Mouse (Mus musculus): ENCODE data around the gene Ush2a. TPM values are rescaled to one million over a fixed set of nuclear protein-coding genes. Genes with fewer than 3 reads are reported as not detected.

The Ush2a gene
- total and polyA plus RNA-seq, 2 experiments, result under 0.01 TPM

DNA sequence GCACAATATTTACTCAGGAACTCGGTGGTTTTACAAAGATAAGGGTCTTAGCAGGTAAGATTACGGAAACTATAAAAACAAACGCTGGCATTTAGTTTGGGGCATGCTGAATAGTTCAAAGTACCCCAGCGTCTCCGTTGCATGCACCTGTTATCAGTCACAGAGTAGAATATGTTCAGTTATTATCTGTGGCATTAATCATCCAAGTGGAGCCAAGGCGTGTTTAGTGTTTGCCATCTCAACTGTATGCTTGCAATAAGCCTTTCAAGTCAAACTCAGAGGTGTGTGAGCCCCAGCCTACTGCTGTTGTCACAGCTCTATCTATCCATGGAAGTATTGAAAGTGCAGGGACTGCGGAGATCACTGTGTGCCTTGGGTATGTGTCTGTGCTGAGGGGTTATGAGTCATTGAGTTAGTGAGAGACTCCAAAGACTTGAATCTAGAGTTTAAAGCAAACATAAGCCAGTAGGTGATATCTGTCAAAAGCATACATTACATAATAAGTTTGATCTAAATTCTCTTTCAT, 473.0 kb downstream of the Ush2a start:
- H3K27me3 ChIP-seq (ENCODE audit: control insufficient read depth, insufficient read depth, low read length), result no peaks in the 10 kb centered on the region
- H3K4me1 ChIP-seq (ENCODE audit: control insufficient read depth, insufficient read depth, low read length), result no peaks in the 10 kb centered on the region
- TF ChIP-seq CTCF (IDR thresholded peaks at IDR 0.05; ENCODE audit: low read depth, low read length), result no peak
- no peak for TF ChIP-seq POLR2A (IDR thresholded peaks at IDR 0.05; ENCODE audit: extremely low read depth, insufficient read depth, low read length)
- no peaks in the 10 kb centered on the region for H3K36me3 ChIP-seq (ENCODE audit: control insufficient read depth, insufficient read depth, low read length)
- H3K27ac ChIP-seq (replicated peaks; ENCODE audit: insufficient read depth, low read depth, low read length), result no peak overlapping the region
- WGBS, result 62% methylated on average over 7 of the region's 7 CpGs
- no peak for DNase-seq (ENCODE audit: extremely low read depth, low read depth, low spot score)
- no peak overlapping the region for H3K4me3 ChIP-seq (ENCODE audit: insufficient read depth, low read depth, low read length)
- no peaks in the 10 kb centered on the region for H3K79me2 ChIP-seq (ENCODE audit: control insufficient read depth, insufficient read depth, low read length)
- H3K9ac ChIP-seq (ENCODE audit: low read depth, low read length), result no peak overlapping the region

DNA sequence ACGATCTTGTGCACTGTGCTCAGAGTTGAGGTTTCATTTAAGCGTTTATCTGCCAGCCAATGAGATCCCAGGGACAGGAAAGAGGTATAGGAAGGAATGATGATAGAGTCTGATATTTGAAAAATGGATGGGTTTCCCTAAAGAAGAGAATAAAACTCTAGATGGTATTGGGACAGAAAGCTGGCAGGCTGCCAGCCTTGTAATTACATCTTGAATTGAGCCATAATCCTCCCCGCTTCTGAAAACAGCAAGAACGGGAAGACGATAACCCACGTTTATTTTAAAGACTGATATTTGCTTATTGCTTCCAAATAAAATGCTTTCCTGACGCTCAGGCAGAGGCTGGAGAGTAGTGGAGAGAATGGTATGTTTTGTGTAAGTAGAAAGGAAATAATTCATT, 481.1 kb downstream of the Ush2a start:
- no peaks in the 10 kb centered on the region for H3K79me2 ChIP-seq (ENCODE audit: control insufficient read depth, insufficient read depth, low read length)
- no peak overlapping the region for H3K27ac ChIP-seq (replicated peaks; ENCODE audit: insufficient read depth, low read depth, low read length)
- no peak for DNase-seq (ENCODE audit: extremely low read depth, low read depth, low spot score)
- no peaks in the 10 kb centered on the region for H3K4me1 ChIP-seq (ENCODE audit: control insufficient read depth, insufficient read depth, low read length)
- TF ChIP-seq CTCF (IDR thresholded peaks at IDR 0.05; ENCODE audit: low read depth, low read length) (no peak), POLR2A (IDR thresholded peaks at IDR 0.05; ENCODE audit: extremely low read depth, insufficient read depth, low read length) (no peak)
- 76% methylated on average over 7 of the region's 7 CpGs for WGBS
- no peak overlapping the region for H3K4me3 ChIP-seq (ENCODE audit: insufficient read depth, low read depth, low read length)
- H3K36me3 ChIP-seq (ENCODE audit: control insufficient read depth, insufficient read depth, low read length), result no peaks in the 10 kb centered on the region
- H3K9ac ChIP-seq (ENCODE audit: low read depth, low read length), result no peak overlapping the region
- H3K27me3 ChIP-seq (ENCODE audit: control insufficient read depth, insufficient read depth, low read length), result no peaks in the 10 kb centered on the region

GRCm38 (mm10) chr1:188755031-188755430, 493.2 kb downstream of the Ush2a start:
- no peaks in the 10 kb centered on the region for H3K4me1 ChIP-seq (ENCODE audit: control insufficient read depth, insufficient read depth, low read length)
- H3K27me3 ChIP-seq (ENCODE audit: control insufficient read depth, insufficient read depth, low read length), result no peaks in the 10 kb centered on the region
- H3K27ac ChIP-seq (replicated peaks; ENCODE audit: insufficient read depth, low read depth, low read length), result no peak overlapping the region
- H3K4me3 ChIP-seq (ENCODE audit: insufficient read depth, low read depth, low read length), result no peak overlapping the region
- H3K9ac ChIP-seq (ENCODE audit: low read depth, low read length), result no peak overlapping the region
- H3K79me2 ChIP-seq (ENCODE audit: control insufficient read depth, insufficient read depth, low read length), result no peaks in the 10 kb centered on the region
- TF ChIP-seq POLR2A (IDR thresholded peaks at IDR 0.05; ENCODE audit: extremely low read depth, insufficient read depth, low read length) (no peak), CTCF (IDR thresholded peaks at IDR 0.05; ENCODE audit: low read depth, low read length) (no peak)
- DNase-seq (ENCODE audit: extremely low read depth, low read depth, low spot score), result no peak
- 79% methylated on average over 15 of the region's 15 CpGs for WGBS
- H3K36me3 ChIP-seq (ENCODE audit: control insufficient read depth, insufficient read depth, low read length), result no peaks in the 10 kb centered on the region

DNA sequence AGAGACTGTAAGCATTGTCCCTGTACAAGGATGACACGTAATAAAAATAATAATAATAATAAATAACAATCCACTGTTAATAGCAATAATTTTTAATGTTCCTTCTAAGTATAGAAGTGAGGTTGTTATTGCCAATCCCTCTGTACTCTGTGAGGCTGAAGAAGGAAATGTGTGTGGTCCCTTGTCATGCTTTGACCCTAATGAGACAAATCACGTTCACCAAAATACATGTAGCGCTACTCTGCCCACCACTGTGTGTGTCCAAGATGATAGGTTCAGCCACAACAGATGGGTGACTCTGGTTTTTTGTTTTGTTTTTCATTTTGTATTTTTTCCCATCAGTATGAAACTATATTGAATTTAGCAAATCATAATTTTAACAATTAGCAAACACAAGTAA, 498.7 kb downstream of the Ush2a start:
- DNase-seq (ENCODE audit: extremely low read depth, low read depth, low spot score), result no peak
- Histone ChIP-seq H3K27ac (replicated peaks; ENCODE audit: insufficient read depth, low read depth, low read length) (no peak overlapping the region), H3K27me3 (ENCODE audit: control insufficient read depth, insufficient read depth, low read length) (no peaks in the 10 kb centered on the region), H3K9ac (ENCODE audit: low read depth, low read length) (no peak overlapping the region), H3K79me2 (ENCODE audit: control insufficient read depth, insufficient read depth, low read length) (no peaks in the 10 kb centered on the region), H3K4me3 (ENCODE audit: insufficient read depth, low read depth, low read length) (no peak overlapping the region), H3K4me1 (ENCODE audit: control insufficient read depth, insufficient read depth, low read length) (no peaks in the 10 kb centered on the region), H3K36me3 (ENCODE audit: control insufficient read depth, insufficient read depth, low read length) (no peaks in the 10 kb centered on the region)
- 83% methylated on average over 3 of the region's 3 CpGs for WGBS
- no peak for TF ChIP-seq POLR2A (IDR thresholded peaks at IDR 0.05; ENCODE audit: extremely low read depth, insufficient read depth, low read length)
- TF ChIP-seq CTCF (IDR thresholded peaks at IDR 0.05; ENCODE audit: low read depth, low read length), result no peak

DNA sequence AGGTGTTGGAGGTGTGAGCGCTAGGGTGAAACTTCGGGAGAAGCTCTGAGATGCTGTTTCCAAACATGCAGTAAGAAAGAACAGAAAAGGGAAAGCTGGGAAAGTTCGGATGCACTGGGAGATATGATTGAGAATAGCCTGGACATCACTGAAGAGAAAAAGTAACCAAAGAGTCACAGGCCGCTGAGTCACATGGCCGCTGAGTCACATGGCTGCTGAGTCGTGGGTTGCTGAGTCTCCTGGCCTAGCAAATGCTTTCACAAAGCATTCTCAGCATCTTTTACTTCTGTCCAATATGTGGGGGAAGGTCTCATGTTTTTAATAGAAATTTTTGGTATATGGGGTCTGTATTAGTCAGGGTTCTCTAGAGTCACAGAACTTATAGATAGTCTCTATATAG, 500.6 kb downstream of the Ush2a start:
- 81% methylated on average over 6 of the region's 6 CpGs for WGBS
- H3K27me3 ChIP-seq (ENCODE audit: control insufficient read depth, insufficient read depth, low read length), result no peaks in the 10 kb centered on the region
- no peak overlapping the region for H3K9ac ChIP-seq (ENCODE audit: low read depth, low read length)

DNA sequence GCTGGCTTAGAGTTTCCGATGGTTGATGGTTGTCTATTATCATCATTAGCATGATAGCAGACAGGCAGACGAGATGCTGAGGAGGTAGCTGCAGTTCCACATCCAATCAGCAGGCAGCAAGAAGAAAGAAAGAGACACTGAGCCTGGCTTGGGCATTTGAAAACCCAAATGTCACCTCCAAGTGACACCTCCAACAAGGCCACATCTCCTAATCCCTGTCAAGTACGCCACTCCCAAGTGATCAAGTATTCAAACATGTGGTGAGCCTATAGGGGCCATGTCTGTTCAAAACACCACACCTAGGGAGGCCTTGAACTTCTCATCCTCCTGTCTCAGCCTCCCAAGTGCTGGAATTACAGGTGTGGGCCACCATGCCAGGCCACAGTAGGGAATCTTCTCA, 501.9 kb downstream of the Ush2a start:
- H3K27ac ChIP-seq (replicated peaks; ENCODE audit: insufficient read depth, low read depth, low read length), result no peak overlapping the region
- no peak for DNase-seq (ENCODE audit: extremely low read depth, low read depth, low spot score)
- TF ChIP-seq CTCF (IDR thresholded peaks at IDR 0.05; ENCODE audit: low read depth, low read length), result no peak
- H3K27me3 ChIP-seq (ENCODE audit: control insufficient read depth, insufficient read depth, low read length), result no peaks in the 10 kb centered on the region
- H3K36me3 ChIP-seq (ENCODE audit: control insufficient read depth, insufficient read depth, low read length), result no peaks in the 10 kb centered on the region
- H3K79me2 ChIP-seq (ENCODE audit: control insufficient read depth, insufficient read depth, low read length), result no peaks in the 10 kb centered on the region
- 91% methylated on average over 3 of the region's 3 CpGs for WGBS
- no peaks in the 10 kb centered on the region for H3K4me1 ChIP-seq (ENCODE audit: control insufficient read depth, insufficient read depth, low read length)
- no peak overlapping the region for H3K9ac ChIP-seq (ENCODE audit: low read depth, low read length)
- no peak overlapping the region for H3K4me3 ChIP-seq (ENCODE audit: insufficient read depth, low read depth, low read length)

More for the DNA sequence above, 500.6 kb downstream of the Ush2a start:
- no peak overlapping the region for H3K27ac ChIP-seq (replicated peaks; ENCODE audit: insufficient read depth, low read depth, low read length)
- no peak overlapping the region for H3K4me3 ChIP-seq (ENCODE audit: insufficient read depth, low read depth, low read length)
- TF ChIP-seq POLR2A (IDR thresholded peaks at IDR 0.05; ENCODE audit: extremely low read depth, insufficient read depth, low read length) (no peak), CTCF (IDR thresholded peaks at IDR 0.05; ENCODE audit: low read depth, low read length) (no peak)
- DNase-seq (ENCODE audit: extremely low read depth, low read depth, low spot score), result no peak
- no peaks in the 10 kb centered on the region for H3K36me3 ChIP-seq (ENCODE audit: control insufficient read depth, insufficient read depth, low read length)
- H3K4me1 ChIP-seq (ENCODE audit: control insufficient read depth, insufficient read depth, low read length), result no peaks in the 10 kb centered on the region
- H3K79me2 ChIP-seq (ENCODE audit: control insufficient read depth, insufficient read depth, low read length), result no peaks in the 10 kb centered on the region
